26 mouse cellular contexts compared by ENCODE assay signal in genomic region chr4:145135473-145135872, GRCm38 (mm10).
"Had no signal": no experiment of that assay in that cellular context is flagged by ENCODE, and none has a peak within 500 bp of the region (broad histone marks: within the 10 kb centered on the region; RNA-seq: fewer than 3 reads in every experiment).

No protein-coding gene starts in this region.

- H3K4me2 ChIP-seq: heart, embryonic 11.5 days; heart, embryonic 13.5 days; heart, embryonic 15.5 days; hindbrain, embryonic 13.5 days; hindbrain, embryonic 15.5 days; kidney, embryonic 15.5 days; limb, embryonic 12.5 days; liver, embryonic 12.5 days had no signal

- H3K27me3 ChIP-seq: heart, embryonic 13.5 days; heart, embryonic 15.5 days; hindbrain, embryonic 13.5 days; hindbrain, embryonic 15.5 days; kidney, embryonic 15.5 days; limb, embryonic 12.5 days; liver, embryonic 12.5 days had no signal

- DNase-seq: gastrocnemius, postnatal 14 days; gastrocnemius, postnatal 36 days; heart, adult 11 months; heart, adult 2 months; heart, postnatal 14 days; heart, postnatal 36 days; kidney, adult 11 months; kidney, adult 2 months; kidney, adult 9 months; kidney, postnatal 14 days; kidney, postnatal 36 days; layer of hippocampus, adult 9-11 months; layer of hippocampus, postnatal 36 days; liver had no signal

- H3K4me3 ChIP-seq: heart, adult 2 months; heart, embryonic 13.5 days; heart, embryonic 15.5 days; hindbrain, embryonic 13.5 days; hindbrain, embryonic 15.5 days; kidney, embryonic 15.5 days; limb, embryonic 10.5 days; limb, embryonic 12.5 days; liver, embryonic 12.5 days had no signal

- H3K9me3 ChIP-seq: heart, embryonic 13.5 days; heart, embryonic 15.5 days; hindbrain, embryonic 13.5 days; hindbrain, embryonic 15.5 days; kidney, embryonic 15.5 days; limb, embryonic 10.5 days; liver, embryonic 12.5 days had no signal

- ATAC-seq: hindbrain, postnatal 0 days; intestine, embryonic 16.5 days; liver, embryonic 12.5 days had no signal

- H3K4me1 ChIP-seq: hindbrain, embryonic 13.5 days; hindbrain, embryonic 15.5 days; kidney, embryonic 15.5 days; limb, embryonic 10.5 days; limb, embryonic 12.5 days; liver, embryonic 12.5 days had no signal

- H3K9ac ChIP-seq: heart, embryonic 13.5 days; heart, embryonic 15.5 days; hindbrain, embryonic 13.5 days; hindbrain, embryonic 15.5 days; kidney, embryonic 15.5 days; limb, embryonic 12.5 days; liver, embryonic 12.5 days had no signal

- H3K27ac ChIP-seq: hindbrain, embryonic 13.5 days; hindbrain, embryonic 15.5 days; hindbrain, postnatal 0 days; kidney, embryonic 15.5 days; kidney, postnatal 0 days; limb, embryonic 10.5 days; limb, embryonic 12.5 days; liver, embryonic 12.5 days had no signal
